Mouse (Mus musculus) right cerebral cortex, postnatal 4 days (tissue): ENCODE measurements at regions not wholly inside any gene's neighbourhood (a gene's known extent, or its start where the extent isn't known, plus 50 kb on each side); places are given as distances from the start of the nearest gene placed in this dataset.

Source experiments
- DNase-seq: peaks from one replicate; pipeline ENCODE4 v3.0.0-alpha.2; 2022

- DNase-seq = no peak
Observed at GRCm38 (mm10) chr2:55817273-55817672, 381.5 kb downstream of the Kcnj3 start.

GRCm38 (mm10) chr2:55818220-55818619 is 382.4 kb downstream of the Kcnj3 start:
- peak; percentile 14 for DNase-seq

- DNase-seq = no peak
Observed at GRCm38 (mm10) chr2:55822726-55823125, 387.0 kb downstream of the Kcnj3 start.

DNA sequence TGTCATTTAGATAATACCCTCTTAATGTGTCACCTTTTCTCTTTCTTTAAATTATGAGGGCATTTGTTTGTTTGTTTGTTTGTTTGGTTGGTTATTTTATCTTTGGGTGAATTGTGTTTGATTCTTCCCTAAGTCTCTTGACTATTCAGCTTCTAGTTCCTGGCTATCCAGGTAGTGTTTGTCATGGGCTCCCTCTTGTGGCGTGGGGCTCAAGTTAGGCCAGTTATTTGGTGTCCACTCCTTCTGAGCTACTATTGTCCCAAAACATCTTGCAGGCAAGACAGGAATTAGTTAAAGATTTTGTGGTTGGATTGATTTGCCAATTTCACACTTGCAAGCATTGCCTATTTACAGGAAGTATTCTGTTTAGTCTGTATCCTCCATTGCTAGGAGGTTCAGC is 405.8 kb downstream of the Kcnj3 start:
- DNase-seq = peak; percentile 17

DNA sequence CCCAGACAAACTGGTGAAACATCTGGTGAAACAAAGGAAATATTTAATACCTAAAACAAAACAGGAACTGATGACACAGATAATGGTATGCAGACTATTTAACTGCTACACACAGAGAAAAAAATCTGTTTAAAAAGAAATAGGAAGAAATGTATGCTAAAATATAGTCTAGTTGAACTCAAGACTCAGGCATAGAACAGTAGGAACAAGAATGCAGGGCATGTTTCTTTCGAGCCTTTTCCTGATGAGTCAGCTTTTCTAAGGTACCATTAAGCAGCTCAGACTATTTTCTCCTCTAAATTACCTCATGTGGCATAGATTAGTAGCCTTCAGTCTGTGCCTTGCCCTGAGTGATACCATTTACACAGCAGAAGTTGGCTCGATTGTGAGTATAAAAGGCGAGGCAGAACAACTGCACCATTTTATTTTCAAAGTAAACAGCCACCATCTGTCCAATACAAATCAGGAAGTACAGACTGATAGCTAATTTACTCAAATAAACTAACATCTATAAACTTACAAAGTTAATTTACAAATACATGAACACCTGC is 411.1 kb downstream of the Kcnj3 start:
- no peak for DNase-seq

DNA sequence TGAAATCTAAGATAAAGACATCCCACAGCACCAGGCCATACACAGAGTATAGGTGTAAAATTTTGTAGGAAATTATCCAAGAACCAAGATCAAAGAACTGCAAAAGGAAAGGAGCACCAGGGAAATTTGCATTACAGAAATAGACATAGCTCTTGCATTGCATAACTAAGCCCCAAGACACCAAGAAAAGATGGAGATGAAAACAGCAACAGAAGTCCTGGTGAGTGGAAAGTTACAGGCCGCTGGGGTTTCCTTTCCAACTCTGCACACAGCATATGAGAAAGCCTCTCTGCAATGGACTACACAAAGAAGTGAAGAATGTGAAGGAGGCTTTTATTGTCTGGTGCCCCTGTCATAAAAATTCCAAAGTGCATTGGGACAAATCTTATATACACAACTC is 426.7 kb downstream of the Kcnj3 start:
- DNase-seq = no peak

- DNase-seq = no peak
Observed at GRCm38 (mm10) chr2:55889976-55890375, 454.2 kb downstream of the Kcnj3 start.

GRCm38 (mm10) chr2:55892821-55893535 is 457.2 kb downstream of the Kcnj3 start:
- DNase-seq = no peak

- no peak for DNase-seq
Observed at GRCm38 (mm10) chr2:55920294-55920693, 484.5 kb downstream of the Kcnj3 start.
